Mouse (Mus musculus) spleen, adult 2 months (tissue): ENCODE measurements at regions not wholly inside any gene's neighbourhood (a gene's known extent, or its start where the extent isn't known, plus 50 kb on each side); places are given as distances from the start of the nearest gene placed in this dataset.

Experiments
- CTCF ChIP-seq: fragments of 200-500 bp; IDR thresholded peaks from 2 replicates; pipeline ENCODE4 v1.5.1; 2011; ENCODE audit warnings: mild to moderate bottlenecking, inconsistent platforms; ENCODE audit not compliant: insufficient read depth, insufficient read length, insufficient replicate concordance; ENCODE audit errors: extremely low read depth
- POLR2A ChIP-seq: fragments of 200-500 bp; IDR thresholded peaks from 2 replicates; pipeline ENCODE4 v1.6.1; 2011; ENCODE audit warnings: low read depth, low read length, inconsistent platforms

GRCm38 (mm10) chrX:142616189-142616872 is 64.9 kb upstream of the Tmem164 start:
- TF ChIP-seq CTCF (no peak), POLR2A (no peak)
